Mouse (Mus musculus): Measurements from ENCODE around the gene Foxred2. TPM values are rescaled to one million over a fixed set of nuclear protein-coding genes. Genes with fewer than 3 reads are reported as not detected.
A peak's percentile ranks its signal among the peaks of the same experiment; 100 is the strongest.

Foxred2 gene
- total and polyA plus RNA-seq, 3 experiments, result 9.9 to 12.2 TPM; not detected in 1

GRCm38 (mm10) chr15:77956404-77956901, at the start of gene Foxred2 (continued):
- TF ChIP-seq UBTF (IDR thresholded peaks at IDR 0.05; ENCODE audit: borderline replicate concordance, insufficient read depth, low read depth, low read length), result no peak
- TF ChIP-seq SIN3A (IDR thresholded peaks at IDR 0.05; ENCODE audit: low read length), result peak; percentile 89
- TF ChIP-seq MXI1 (IDR thresholded peaks at IDR 0.05; ENCODE audit: low read depth, low read length), result peak; percentile 99

GRCm38 (mm10) chr15:78003929-78004328, 47.4 kb upstream of the Foxred2 start:
- DNase-seq (ENCODE audit: low read depth, low spot score), result peak; percentile 94
- Histone ChIP-seq H3K9ac (ENCODE audit: control insufficient read depth, low read depth, low read length, poor library complexity, severe bottlenecking) (no peak overlapping the region), H3K9me3 (replicated peaks; ENCODE audit: insufficient read depth, low read length) (no peaks in the 10 kb centered on the region), H3K79me2 (ENCODE audit: control insufficient read depth, insufficient read depth, low read length, poor library complexity) (no peaks in the 10 kb centered on the region), H3K27ac (ENCODE audit: control insufficient read depth, low read depth, low read length) (no peak overlapping the region), H3K4me3 (ENCODE audit: control insufficient read depth in 1 of 2, insufficient read depth in 1 of 2, low read depth in 2 of 2, low read length in 2 of 2) (no peak overlapping the region), H3K27me3 (ENCODE audit: control insufficient read depth in 1 of 2, insufficient read depth in 2 of 2, low read length in 2 of 2) (peaks cover 7 to 10% of the 10 kb centered on the region in 2 experiments; a peak in 3 of 4 replicates), H3K36me3 (ENCODE audit: control insufficient read depth in 1 of 2, insufficient read depth in 2 of 2, low read length in 2 of 2) (no peaks in the 10 kb centered on the region), H3K4me1 (ENCODE audit: control insufficient read depth in 1 of 2, insufficient read depth in 2 of 2, low read length in 2 of 2) (peaks cover 0 to 7% of the 10 kb centered on the region in 2 experiments; a peak in 2 of 4 replicates)
- no peak for TF ChIP-seq EP300 (IDR thresholded peaks at IDR 0.05; ENCODE audit: low read depth in 1 of 2, low read length in 2 of 2)
- no peak for TF ChIP-seq POLR2AphosphoS5 (IDR thresholded peaks at IDR 0.05; ENCODE audit: borderline replicate concordance, low read depth, low read length)
- TF ChIP-seq GATA1 (IDR thresholded peaks at IDR 0.05; ENCODE audit: low read depth, low read length), result peak; percentile 74
- peak; percentile 77 for TF ChIP-seq ELF1 (IDR thresholded peaks at IDR 0.05; ENCODE audit: low read depth, low read length)
- 0 out of 2 replicates have a peak, but pooled peaks have one; percentile 13 for TF ChIP-seq TCF12 (IDR thresholded peaks at IDR 0.05; ENCODE audit: low read depth, low read length)
- TF ChIP-seq HCFC1 (IDR thresholded peaks at IDR 0.05; ENCODE audit: low read depth, low read length), result peak; percentile 80
- 0 out of 4 replicates have a peak, but pooled peaks of 1 of the 2 experiments have one; percentile 35 for TF ChIP-seq POLR2A (IDR thresholded peaks at IDR 0.05; ENCODE audit: control insufficient read depth in 1 of 2, insufficient read depth in 1 of 2, low read depth in 1 of 2, low read length in 2 of 2, poor library complexity in 1 of 2)

GRCm38 (mm10) chr15:78001400-78001799, 44.9 kb upstream of the Foxred2 start:
- H3K4me1 ChIP-seq (ENCODE audit: control insufficient read depth in 1 of 2, insufficient read depth in 2 of 2, low read length in 2 of 2), result peaks cover 0 to 7% of the 10 kb centered on the region in 2 experiments; a peak in 2 of 4 replicates

More at GRCm38 (mm10) chr15:78001400-78001799, 44.9 kb upstream of the Foxred2 start:
- Histone ChIP-seq H3K79me2 (ENCODE audit: control insufficient read depth, insufficient read depth, low read length, poor library complexity) (no peaks in the 10 kb centered on the region), H3K36me3 (ENCODE audit: control insufficient read depth in 1 of 2, insufficient read depth in 2 of 2, low read length in 2 of 2) (no peaks in the 10 kb centered on the region), H3K27me3 (ENCODE audit: control insufficient read depth in 1 of 2, insufficient read depth in 2 of 2, low read length in 2 of 2) (peaks cover 7 to 8% of the 10 kb centered on the region in 2 experiments; a peak in 2 of 4 replicates), H3K27ac (ENCODE audit: control insufficient read depth, low read depth, low read length) (no peak overlapping the region), H3K4me3 (ENCODE audit: control insufficient read depth in 1 of 2, insufficient read depth in 1 of 2, low read depth in 2 of 2, low read length in 2 of 2) (no peak overlapping the region), H3K9me3 (replicated peaks; ENCODE audit: insufficient read depth, low read length) (no peaks in the 10 kb centered on the region), H3K9ac (ENCODE audit: control insufficient read depth, low read depth, low read length, poor library complexity, severe bottlenecking) (no peak overlapping the region)
- TF ChIP-seq MYC (IDR thresholded peaks at IDR 0.05; ENCODE audit: low read depth, low read length) (no peak), MAX (IDR thresholded peaks at IDR 0.05; ENCODE audit: low read length) (no peak), POLR2AphosphoS5 (IDR thresholded peaks at IDR 0.05; ENCODE audit: borderline replicate concordance, low read depth, low read length) (no peak), SIN3A (IDR thresholded peaks at IDR 0.05; ENCODE audit: low read length) (no peak), ZC3H11A (IDR thresholded peaks at IDR 0.05; ENCODE audit: low read depth, low read length) (no peak), ZNF384 (IDR thresholded peaks at IDR 0.05; ENCODE audit: low read depth, low read length) (no peak), ETS1 (IDR thresholded peaks at IDR 0.05; ENCODE audit: low read depth, low read length) (no peak), EP300 (IDR thresholded peaks at IDR 0.05; ENCODE audit: low read depth in 1 of 2, low read length in 2 of 2) (no peak), CHD2 (IDR thresholded peaks at IDR 0.05; ENCODE audit: low read length) (no peak), POLR2AphosphoS2 (IDR thresholded peaks at IDR 0.05; ENCODE audit: low read length) (no peak), HCFC1 (IDR thresholded peaks at IDR 0.05; ENCODE audit: low read depth, low read length) (no peak), NRF1 (IDR thresholded peaks at IDR 0.05; ENCODE audit: insufficient read depth, low read depth, low read length, poor library complexity, severe bottlenecking) (no peak), MYB (IDR thresholded peaks at IDR 0.05; ENCODE audit: low read depth, low read length) (no peak), TAL1 (IDR thresholded peaks at IDR 0.05; ENCODE audit: low read length) (no peak), SMC3 (IDR thresholded peaks at IDR 0.05; ENCODE audit: low read depth, low read length) (no peak), JUND (IDR thresholded peaks at IDR 0.05; ENCODE audit: low read depth, low read length) (no peak), ZMIZ1 (IDR thresholded peaks at IDR 0.05; ENCODE audit: low read depth, low read length) (no peak), KAT2A (conservative IDR thresholded peaks at IDR 0.05; ENCODE audit: low read depth, low read length) (no peak), TCF12 (IDR thresholded peaks at IDR 0.05; ENCODE audit: low read depth, low read length) (no peak)
- no peak for DNase-seq (ENCODE audit: low read depth, low spot score)
